Mouse (Mus musculus) cerebellum, adult 9-10 months (tissue): ENCODE results near the gene Wnt7a.
A peak's percentile ranks its signal among the peaks of the same experiment; 100 is the strongest.

ENCODE experiments used
- DNase-seq: peaks from one replicate; pipeline ENCODE4 v3.0.0; 2022

Gene Wnt7a

DNA sequence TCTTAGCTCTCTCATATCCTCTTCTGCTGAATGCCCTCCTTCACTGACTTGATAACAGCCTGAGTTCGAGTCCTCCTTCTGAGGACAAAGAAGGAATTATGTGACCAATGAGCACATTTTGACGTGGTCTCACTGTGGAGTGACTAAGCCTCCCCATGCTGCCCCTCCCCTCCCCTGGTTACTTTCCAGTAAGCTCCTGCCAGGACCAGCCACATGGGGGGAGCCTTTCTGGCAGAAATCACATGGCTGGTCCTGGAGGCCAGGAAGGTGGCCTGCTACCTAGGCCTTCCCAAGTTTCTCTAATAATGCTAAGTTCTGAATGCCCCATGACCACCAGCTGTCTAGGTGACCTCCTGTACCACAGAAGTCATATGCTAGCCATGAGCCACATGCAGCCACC lies 27.3 kb downstream of the Wnt7a start:
- peak; percentile 55 for DNase-seq

DNA sequence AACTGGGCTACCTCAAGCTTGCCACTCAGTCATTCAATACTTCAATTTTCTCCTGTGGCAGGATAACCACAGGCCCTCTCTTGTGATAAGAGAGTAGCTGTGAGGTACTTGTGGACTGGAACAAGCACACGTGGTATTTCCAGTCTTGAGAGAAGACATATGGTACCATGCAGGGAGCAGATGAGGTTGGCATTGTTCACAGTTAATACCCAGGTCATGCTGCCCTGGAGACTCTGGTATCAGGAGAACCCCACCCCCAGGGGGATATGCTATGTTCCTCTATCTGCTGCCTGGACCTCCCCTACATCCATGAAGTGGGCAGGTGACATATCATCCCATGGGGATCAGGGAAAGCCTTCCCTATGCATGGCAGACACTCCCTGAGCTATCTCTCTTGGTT lies 27.9 kb downstream of the Wnt7a start:
- DNase-seq = peak; percentile 68

DNA sequence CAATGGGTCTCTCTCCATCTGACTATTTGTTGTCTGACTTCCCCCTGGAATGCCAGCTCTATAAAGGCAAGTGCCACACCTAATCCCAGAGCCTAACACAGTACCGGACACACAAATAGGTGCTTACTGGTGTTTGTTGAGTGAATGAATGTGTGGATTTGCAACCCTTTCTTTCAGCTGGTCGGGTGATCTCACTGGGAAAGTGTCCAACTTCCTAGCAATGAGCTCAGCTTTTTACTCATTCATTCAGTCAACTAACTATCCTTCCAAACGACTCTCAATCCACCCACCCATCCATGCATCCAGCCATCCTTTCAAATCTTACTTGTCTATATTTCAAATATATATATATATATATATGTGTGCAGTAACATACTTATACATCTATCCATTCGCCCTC lies 31.3 kb downstream of the Wnt7a start:
- no peak for DNase-seq

DNA sequence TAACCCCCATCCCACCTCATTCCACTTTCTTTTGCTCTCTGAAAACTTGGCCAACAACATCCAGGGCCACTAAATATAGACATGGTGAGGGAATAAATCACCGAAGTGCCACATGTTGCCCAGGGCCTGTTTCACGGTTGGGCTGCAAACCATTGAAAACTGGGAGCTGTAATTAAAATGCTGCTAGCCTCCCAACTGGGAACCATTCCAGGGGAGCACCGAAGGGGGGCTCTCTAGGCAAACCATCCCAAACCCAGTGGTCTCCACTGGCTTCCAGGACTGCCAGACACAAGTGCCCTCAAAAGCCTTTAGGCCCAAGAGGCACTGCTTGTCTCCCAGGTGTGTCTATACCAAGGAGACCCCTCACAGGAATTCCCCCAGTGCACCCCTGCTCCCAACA lies 31.9 kb downstream of the Wnt7a start:
- no peak for DNase-seq

DNA sequence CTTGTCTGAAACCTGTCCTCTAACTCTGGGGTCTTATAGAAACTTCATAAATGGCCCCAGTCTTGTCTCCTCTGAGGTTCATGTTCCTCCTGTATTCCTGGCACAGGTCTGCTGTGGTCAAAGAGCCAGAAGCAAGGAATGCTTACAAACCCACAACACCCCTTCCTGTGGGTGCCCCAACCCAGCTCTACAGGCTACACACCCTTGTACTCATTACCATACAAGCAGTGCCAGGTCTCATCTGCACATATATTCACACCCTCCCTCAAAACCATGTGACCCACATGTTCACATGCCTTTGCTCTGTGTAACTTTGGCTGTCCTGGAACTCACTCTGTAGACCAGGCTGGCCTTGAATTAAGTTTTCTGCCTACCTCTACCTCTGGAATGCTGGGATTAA lies 38.2 kb downstream of the Wnt7a start:
- no peak for DNase-seq

DNA sequence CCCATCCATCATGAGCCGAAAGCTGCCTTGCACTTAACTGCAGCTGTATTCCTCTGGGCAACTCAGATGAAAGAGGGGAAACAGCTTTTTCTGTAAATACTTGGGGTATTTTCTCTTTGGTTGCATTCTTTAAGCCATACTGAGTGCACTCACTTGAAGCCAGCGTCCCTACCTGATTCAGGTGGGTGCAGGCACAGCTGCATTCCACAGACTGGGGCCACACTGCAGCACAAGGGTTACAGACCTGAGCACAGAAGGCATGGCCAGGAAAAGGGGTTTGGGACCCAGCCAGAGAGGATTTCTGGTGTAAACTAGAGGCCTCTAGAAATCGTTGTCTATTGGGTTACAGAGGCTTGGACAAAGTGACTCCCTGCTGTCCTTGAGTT lies 38.6 kb downstream of the Wnt7a start:
- no peak for DNase-seq

DNA sequence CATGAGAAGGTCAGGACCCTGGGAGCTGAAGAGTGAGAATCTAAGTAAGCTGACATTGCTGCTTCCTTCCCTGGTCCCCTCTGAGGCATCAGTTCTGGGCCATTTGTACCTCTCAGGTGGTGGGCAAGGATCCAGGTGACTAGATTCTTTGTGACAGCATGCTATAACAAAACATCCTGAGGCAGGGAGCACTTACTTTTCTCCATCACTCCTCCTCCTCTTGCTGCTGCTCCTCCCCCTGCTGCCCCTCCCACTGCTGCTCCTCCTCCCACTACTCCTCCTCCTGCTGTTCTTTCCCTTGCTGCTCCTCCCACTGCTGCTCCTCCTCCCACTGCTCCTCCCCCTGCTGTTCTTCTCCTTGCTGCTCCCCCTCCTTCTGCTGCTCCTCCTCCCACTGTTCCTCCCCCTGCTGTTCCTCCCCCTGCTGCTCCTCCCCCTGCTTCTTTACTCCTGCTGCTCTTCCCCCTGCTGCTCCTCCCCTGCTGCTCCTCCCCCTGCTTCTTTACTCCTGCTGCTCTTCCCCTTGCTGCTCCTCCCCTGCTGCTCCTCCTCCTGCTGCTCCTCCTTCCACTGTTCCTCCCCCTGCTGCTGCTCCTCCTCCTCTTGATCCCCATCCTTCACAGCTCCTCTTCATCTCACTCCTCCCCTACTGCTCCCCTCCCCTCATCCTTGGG lies 39.1 kb downstream of the Wnt7a start:
- peak; percentile 67 for DNase-seq

DNA sequence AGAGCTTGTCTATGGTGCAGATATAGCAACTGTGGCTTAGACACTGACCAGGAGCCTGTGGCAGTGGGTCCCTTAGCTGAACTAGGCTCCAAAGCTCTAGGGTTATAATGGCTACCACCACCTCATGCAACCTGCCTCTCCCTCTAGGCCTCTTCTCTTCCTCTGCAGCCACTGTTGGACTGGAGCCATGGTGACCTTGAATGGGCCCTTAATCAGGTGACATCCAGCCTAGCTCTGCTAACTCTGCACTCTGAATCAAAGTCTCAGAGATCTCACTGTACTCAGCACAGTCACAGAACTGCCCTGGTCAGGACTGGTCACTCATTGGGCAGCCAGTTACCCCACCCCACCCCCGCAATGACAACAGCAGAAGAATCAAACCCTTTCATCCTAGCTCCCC lies 44.4 kb downstream of the Wnt7a start:
- DNase-seq = no peak

DNA sequence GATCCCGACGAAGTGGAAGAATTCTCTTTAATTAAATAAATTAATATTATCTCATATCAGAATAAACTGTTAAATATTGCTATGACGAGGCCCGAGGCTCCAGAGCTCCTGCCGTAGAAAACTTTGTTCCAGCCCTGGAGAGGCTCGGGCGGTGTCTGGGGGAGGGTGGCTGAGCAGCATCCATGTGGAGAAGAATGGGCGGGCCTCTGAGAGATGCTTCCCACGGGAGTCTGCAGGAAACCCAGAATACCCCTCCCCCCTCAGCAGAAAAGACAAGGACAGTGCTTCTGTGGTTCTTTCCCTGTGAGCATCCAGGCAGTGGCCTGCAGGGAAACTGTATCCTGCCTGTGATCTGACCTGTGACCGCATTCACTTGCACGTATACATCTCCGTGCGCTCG lies 45.7 kb downstream of the Wnt7a start:
- DNase-seq = no peak

DNA sequence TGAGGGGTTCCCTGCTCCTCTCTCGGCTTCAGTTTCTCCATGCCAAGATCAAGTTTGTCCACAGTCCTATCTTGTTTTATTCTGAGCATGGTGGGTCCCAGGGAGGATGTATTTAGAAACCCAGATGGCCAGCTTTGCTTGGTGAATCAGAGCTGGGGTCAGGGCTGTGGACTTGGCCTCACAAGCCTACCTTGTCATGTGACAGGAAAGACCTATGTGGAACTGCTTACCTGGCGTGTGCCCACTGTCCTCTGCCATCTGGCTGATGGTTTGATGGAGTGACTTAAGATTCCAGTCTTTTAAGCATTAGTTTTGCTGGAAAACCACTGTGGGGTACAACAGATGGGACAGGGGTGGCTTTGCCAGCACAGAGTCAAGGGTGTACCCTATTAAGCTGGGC lies 48.4 kb downstream of the Wnt7a start:
- peak; percentile 78 for DNase-seq

DNA sequence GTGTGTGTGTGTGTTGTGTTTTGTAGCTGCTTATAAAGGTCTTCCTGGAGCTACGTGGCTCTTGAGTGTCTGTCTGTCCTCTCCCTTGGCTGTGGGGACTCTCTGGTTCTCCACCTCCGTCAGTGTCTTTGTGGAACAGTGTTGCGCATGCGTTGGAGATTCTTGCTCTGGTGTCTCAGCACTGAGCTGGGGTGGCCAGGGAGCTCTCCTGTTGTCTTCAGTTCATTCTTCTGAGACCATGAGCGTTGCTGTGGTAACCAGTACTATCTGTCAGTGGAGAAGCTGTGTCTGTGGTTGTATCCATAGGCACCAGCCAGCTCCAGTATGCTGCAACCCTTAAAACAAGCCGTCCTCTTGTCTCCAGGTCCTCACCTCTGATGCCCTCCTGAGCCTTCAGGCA lies 50.2 kb downstream of the Wnt7a start:
- DNase-seq = no peak

DNA sequence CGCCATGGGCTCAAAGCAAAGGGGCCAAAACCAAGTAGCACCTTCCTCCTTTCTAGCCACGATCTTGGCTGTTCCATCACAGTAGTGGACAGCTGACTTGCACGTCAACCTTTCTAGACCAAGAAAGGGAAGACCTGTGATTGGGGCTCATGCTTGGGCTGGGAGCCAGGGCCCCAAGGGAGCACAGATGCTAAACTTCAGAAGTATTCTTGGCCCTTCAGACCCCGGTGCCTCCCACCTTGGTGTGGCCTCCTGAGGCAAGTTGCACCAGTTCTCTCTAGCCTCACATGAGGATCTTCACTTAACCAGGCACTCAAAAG lies 50.8 kb downstream of the Wnt7a start:
- peak; percentile 69 for DNase-seq

DNA sequence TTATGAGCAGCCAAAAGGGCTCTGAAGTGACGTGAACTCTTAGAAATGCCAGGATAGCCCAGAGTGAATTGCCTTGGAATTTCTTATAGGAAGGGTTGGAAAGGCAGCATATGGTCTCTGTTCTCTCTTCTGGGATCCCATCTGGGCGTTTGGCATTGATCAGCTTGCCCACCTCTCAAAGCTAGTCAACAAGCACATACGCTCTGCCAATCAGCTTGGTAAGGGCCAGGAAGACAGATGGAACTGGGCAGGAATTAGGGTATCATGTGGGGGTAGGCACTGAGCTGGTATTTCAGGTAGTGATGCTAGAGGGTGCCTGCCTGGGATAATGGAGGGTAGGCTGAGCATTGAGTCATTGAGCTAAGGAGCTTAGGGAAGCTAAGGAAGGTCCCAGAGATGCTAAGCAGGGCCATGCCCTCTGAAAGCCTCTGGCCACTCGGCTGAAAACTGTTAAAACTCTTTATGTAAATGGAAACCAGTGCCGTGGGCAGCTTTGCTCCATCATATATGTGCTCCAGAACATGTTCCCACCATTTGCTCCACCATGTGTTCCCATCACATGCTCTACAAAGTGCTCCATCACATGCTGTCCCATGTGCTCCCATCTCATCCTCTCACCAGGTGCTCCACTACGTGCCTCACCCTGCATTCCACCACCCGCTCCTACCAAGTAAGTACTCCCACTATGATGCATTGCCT lies 51.3 kb downstream of the Wnt7a start:
- peak; percentile 97 for DNase-seq

DNA sequence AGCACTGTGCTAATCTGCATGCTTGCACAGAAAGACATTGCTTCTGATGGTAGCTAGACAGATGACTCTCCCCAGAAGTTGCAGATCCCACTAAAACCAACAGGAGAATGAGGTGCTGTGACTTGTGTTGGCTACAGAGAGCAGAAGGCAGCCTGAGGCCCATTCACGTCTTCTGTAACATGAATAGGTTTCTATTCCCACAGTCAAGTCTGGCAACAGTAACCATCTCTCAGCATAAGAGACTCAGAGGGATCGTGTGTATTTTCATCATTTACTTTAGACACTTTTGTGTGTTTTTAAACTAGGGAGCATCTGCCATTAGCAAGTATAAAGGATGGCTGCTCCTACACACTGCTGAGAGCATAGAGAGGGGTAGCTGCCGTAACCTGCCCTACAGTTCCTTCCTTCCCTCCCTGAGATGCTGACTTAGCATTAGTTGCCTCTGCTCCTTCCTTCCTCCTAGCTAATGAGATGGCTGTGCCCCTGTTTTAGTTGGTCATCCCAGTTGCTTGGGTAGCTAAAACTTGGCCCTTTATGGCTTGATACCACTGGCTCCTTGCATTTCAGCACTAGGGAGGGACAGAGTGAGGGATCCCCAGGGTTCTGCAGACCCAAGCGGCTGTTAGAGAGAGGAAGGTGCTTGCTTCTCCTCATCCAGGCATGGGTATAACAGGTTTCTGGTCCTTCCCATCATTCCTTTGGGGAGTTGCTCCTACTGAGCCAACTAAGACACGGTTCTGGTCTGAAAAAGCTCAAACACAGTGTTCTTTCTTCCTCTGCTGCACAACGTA lies 52.1 kb downstream of the Wnt7a start:
- DNase-seq = no peak

DNA sequence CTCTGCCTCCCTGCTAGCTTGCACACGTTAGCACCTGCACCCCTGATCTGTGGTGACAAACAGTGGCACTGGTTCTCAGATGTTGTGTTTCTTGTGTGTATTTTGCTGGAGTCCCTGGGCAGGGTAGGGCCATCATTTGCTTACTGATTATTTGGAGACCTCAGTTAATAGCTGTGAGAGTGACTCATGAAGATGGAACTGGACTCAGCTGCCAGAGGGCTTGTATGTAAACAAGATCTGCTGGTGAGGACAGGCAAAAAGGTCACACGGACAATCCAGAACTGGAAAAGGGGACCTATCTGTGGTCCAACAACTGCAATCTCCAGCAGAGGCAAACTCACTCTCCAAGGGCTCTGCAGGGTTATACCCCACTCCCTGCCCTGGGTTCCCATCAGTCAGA lies 52.8 kb downstream of the Wnt7a start:
- no peak for DNase-seq

DNA sequence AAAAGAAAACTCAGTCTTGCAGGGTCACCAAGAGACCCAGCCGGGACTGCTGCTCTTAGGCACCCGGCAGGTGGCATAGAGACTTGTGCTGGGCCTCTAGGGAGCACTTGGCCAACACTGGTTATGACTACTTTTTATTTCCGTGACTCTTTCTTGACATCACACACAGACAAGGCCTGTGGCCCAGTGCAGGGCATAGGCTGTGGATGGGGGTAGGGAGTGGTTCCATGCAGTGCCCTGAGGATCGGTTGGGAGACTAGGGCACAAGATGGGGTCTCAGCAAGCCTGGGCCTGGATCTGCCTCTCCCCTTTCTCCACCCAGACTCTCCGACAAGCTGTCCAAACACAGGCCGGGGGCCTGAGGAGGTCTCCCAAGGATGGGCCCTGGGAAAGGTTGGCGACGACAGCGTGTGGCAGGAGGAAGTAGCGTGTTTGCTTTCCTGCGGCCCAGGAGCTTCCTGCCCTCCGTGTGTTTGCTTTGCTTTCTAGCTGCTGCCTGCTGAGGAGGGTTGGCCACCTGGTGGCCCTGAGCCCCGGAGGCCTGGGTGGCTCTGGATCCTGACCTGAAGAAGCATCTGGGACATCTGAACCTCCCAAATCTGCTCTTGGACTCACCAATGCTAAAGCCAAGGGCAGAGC lies 53.8 kb downstream of the Wnt7a start:
- DNase-seq = peak; percentile 38

DNA sequence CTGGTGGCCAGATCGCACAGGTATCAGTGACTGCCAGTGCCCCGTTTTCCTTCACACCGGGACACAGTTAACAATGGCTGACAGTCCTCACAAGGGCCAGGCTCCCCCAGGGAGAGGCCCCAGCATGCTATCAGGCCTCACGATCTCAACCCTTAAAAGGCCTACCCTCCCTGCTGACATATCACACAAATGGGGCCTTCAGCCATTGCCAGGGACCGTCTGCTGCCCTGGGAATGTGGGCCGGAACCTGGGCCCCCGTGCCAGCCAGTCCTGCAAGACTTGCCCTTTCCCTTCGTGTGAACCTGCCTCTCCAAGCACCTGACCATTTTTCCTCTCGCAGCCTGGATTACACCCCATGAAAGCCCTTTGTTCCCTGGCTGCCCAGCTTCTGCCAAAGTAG lies 61.5 kb downstream of the Wnt7a start:
- peak; percentile 47 for DNase-seq

DNA sequence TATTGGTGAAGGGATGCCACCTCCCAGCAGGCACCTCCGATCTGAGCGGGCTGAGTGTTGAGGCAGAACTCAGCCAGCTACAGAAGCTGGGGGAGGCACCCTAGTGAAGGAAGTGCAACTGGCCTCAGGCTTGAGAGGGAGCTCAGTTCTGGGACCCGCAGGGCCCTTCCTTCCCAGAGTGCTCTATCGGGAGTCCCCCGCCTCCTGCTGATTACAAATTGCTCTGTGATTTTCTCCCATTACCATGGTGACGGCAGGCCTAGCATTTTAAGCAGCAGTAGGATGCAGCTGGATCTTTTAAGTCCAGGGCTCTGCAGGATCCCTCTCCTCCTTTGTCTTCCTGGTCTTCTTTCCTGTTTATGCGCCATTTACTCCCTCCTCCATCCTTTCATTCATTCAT lies 63.4 kb downstream of the Wnt7a start:
- DNase-seq = no peak

DNA sequence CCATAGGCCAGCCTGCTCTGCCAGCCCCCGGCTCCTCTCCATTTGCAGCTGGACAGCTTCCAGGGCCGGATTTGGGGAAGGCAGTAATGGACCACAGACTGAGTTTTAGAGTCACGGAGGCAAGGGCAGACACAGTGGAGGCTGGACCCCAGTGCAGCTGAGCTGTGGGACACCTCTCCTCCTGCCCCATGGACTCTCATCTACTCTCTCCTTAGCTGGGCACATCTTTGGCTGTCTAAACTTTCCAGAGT lies 64.3 kb downstream of the Wnt7a start:
- DNase-seq = no peak

DNA sequence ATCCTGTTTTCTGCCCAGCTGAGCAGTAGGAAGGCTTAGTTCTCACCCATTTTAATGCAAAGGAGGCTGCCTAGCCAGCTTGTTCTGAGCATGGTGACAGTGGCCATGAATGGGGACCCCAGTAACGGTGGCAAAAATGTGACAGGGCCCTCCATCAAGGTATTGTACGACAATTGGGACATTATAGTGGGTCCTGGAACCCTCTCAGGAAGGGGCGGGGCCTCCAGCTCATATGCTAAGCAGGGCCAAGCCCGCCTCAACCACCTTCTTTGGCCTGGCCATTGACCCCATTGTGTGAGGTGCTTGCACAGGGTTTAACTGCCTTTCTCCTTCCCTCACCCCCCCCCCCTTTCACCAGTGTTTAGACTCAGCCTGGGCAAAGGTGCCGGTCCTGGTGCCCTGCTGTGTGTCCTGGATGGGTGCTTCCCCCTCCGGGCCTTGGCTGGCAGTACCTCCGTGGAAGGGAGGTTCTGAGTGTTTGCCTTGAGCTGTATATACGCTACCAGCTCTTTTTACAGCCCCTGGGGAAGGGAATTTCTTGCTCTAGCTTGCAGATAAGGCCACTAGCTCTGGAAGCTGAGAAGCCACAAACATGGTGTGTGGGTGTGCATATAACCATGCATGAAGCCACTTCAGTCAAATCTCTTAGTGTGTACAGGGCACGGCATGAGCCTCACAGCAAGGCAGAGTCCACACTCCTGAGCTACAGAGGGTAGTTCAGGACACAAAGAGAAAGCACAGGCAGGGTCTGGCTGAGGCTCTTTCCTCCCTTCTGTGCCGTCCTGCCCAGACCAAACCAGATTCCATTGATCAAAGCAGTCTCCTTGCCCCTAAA lies 64.9 kb downstream of the Wnt7a start:
- DNase-seq = no peak

DNA sequence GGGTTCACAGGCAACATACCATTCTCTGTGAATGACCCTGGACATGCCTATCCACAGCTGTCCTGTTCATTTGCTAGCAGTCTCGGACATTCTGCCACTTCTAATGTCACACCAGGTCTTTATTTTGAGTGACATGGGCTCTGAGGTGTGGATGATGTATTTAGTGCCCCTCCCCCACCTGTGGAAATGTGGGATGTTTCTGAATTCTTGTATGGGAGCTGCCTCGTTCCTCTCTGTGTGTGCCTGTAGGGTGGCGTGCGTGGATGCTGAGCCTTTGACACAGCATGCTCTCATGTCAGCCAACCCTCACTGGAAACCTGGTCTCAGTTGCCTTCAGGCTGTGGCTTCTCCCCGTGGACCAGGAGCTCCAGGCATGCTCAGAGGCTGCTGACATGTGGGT lies 66.1 kb downstream of the Wnt7a start:
- no peak for DNase-seq

DNA sequence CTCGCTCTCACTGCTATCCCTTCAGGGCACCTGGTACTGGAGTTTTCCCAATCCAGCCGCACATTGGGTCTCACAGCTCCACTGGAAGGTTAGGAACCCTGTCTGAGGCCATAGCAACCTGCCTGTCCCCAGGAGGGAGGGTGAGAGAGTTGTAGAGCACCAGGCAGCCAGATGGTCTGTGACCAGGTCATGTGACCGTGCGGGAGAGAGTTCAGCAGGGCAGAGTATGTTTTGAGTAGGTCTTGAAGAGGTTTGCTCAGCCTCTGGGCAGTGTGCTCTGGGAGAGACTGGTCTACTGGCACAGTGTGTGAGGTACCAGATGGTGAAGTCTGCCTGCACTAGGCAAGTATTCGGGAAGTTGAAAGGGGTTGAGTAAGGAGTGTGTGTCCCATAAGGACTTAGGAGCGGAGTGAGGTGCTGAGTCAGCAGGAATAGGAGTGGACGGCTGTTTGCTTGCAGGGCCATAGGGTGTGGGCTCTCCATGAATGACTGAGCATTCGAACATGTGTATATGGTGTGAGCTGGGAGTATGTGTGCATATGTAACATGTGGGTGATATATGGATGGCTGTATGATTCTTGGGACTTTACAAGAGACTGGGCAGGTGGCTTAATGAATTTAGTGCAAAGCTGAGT lies 71.4 kb downstream of the Wnt7a start:
- DNase-seq = peak; percentile 49

DNA sequence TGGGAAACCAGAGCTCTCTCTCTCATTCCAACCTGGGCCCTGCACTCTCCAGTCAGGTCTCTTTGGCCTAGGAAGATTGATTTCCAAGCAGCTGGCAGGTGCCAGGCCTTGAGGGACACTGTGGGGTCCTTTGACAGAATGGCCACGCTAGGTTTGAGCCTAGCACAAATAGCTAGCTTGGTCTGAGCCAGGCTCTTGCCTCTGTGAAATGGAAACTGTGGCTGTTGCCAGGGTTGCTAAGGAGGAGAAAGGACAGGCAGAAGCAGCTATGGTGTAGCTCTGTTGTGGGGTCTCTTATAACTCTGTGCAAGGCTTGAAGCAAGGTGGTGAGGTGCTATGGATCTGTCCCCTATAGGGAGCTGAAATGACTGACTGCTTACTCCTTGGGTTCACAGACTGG lies 75.7 kb downstream of the Wnt7a start:
- no peak for DNase-seq
